Mouse (Mus musculus): ENCODE measurements around the gene Tmem163.

GRCm38 (mm10) chr1:127706269-127706668, 26.9 kb upstream of the Tmem163 start:
- TF ChIP-seq CTCF (IDR thresholded peaks at IDR 0.05; ENCODE audit: low read depth) (no peak), EP300 (IDR thresholded peaks at IDR 0.05; ENCODE audit: low read depth) (no peak)
